Mouse (Mus musculus) hindbrain, embryonic 13.5 days (tissue): ENCODE results near the gene Spdef. TPM values are rescaled to one million over a fixed set of nuclear protein-coding genes. Genes with fewer than 3 reads are reported as not detected.

Experiments
- ATAC-seq: fragments of 200-750 bp; cut with Nextera tagmentation; 2 replicates; pipeline ENCODE4 v1.8.0; 2017; ENCODE audit warnings: moderate TSS enrichment; ENCODE audit not compliant: low FRiP score
- H3K27ac ChIP-seq: fragments of 300-500 bp; sonication (generic); 2 replicates; pipeline ENCODE4 v1.5.1; 2015; ENCODE audit warnings: inconsistent platforms, mild to moderate bottlenecking, moderate library complexity
- H3K27me3 ChIP-seq: fragments of 300-500 bp; sonication (generic); 2 replicates; pipeline ENCODE4 v1.6.1; 2015; ENCODE audit warnings: mild to moderate bottlenecking, inconsistent platforms
- H3K36me3 ChIP-seq: fragments of 300-500 bp; sonication (generic); 2 replicates; pipeline ENCODE4 v1.6.1; 2015; ENCODE audit warnings: mild to moderate bottlenecking, inconsistent platforms
- H3K4me1 ChIP-seq: fragments of 300-500 bp; sonication (generic); replicated peaks from 2 replicates; pipeline ENCODE4 v1.6.1; 2015; ENCODE audit warnings: inconsistent platforms
- H3K4me2 ChIP-seq: fragments of 300-500 bp; sonication (generic); 2 replicates; pipeline ENCODE4 v1.6.1; 2015; ENCODE audit warnings: inconsistent platforms, mild to moderate bottlenecking, moderate library complexity
- H3K4me3 ChIP-seq: fragments of 300-500 bp; sonication (generic); 2 replicates; pipeline ENCODE4 v1.5.1; 2015; ENCODE audit warnings: mild to moderate bottlenecking, inconsistent platforms
- H3K9ac ChIP-seq: fragments of 300-500 bp; sonication (generic); 2 replicates; pipeline ENCODE4 v1.6.1; 2015; ENCODE audit warnings: mild to moderate bottlenecking, inconsistent platforms
- H3K9me3 ChIP-seq: fragments of 300-500 bp; sonication (generic); 2 replicates; pipeline ENCODE4 v1.6.1; 2016; ENCODE audit warnings: inconsistent platforms
- WGBS: fragments of 180-500 bp; shearing (Covaris S2); methylation state at CpG from one replicate; pipeline ENCODE4 v1.1.7; 2015; 5-methylcytosine and 5-hydroxymethylcytosine counted together
- polyA plus RNA-seq: library from polyadenylated mRNA; unstranded; fragments of >200 nt; fragmentation: Nextera tagmentation; extraction: Ambion mirVana; gene quantifications from 2 replicates; pipeline ENCODE4 v1.2.1, GENCODE M21; 2015

Gene Spdef
- 0.60 TPM in 2 replicates for polyA plus RNA-seq

GRCm38 (mm10) chr17:27728770-27729169, at the start of gene Spdef:
Spdef (minus strand) TSS chr17:27728955.
- H3K36me3 ChIP-seq = no peaks in the 10 kb centered on the region
- no peak within 1 kb of the TSS for H3K4me2 ChIP-seq
- H3K27me3 ChIP-seq = no peaks in the 10 kb centered on the region
- 86% methylated on average over 10 of the region's 10 CpGs for WGBS
- no peak within 1 kb of the TSS for H3K27ac ChIP-seq
- H3K9me3 ChIP-seq = no peaks in the 10 kb centered on the region
- H3K4me1 ChIP-seq = peaks cover 13% of the 10 kb centered on the region
- no peak within 1 kb of the TSS for H3K9ac ChIP-seq
- H3K4me3 ChIP-seq = no peak within 1 kb of the TSS
- no peak for ATAC-seq

GRCm38 (mm10) chr17:27777823-27778222, 49.1 kb upstream of the Spdef start:
- Histone ChIP-seq H3K9me3 (no peaks in the 10 kb centered on the region), H3K36me3 (peaks cover 25% of the 10 kb centered on the region), H3K4me2 (no peak overlapping the region), H3K4me3 (no peak overlapping the region), H3K27ac (no peak overlapping the region), H3K4me1 (no peaks in the 10 kb centered on the region), H3K27me3 (no peaks in the 10 kb centered on the region), H3K9ac (no peak overlapping the region)
- no peak for ATAC-seq
- 87% methylated on average over 5 of the region's 6 CpGs for WGBS

DNA sequence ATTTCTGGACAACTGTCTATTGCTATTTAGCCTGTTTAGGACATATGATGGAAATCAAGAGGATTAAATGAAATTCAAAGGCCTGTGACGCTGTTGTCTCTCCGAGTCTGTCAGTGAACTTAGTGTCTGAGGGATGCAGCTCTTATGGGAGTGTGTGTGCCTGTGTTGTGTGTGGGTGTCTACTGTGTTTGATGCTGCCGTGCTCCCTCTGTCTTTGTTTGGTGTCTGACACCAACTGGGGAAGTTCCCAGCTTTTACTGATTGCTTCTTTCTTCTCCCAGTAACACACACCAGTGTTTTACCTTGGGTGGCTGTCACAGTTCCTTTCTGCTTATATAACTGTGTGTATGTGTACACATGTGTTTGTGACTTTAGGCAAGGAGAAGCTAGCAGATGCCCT, 45.4 kb upstream of the Spdef start:
- no peaks in the 10 kb centered on the region for H3K4me1 ChIP-seq
- H3K4me2 ChIP-seq = no peak overlapping the region
- no peaks in the 10 kb centered on the region for H3K27me3 ChIP-seq
- 87% methylated on average over 3 of the region's 3 CpGs for WGBS
- 0 out of 2 replicates have a peak overlapping the region, but pooled peaks have one; percentile 3 for H3K9ac ChIP-seq
- no peaks in the 10 kb centered on the region for H3K9me3 ChIP-seq
- no peak for ATAC-seq
- peaks cover 19% of the 10 kb centered on the region for H3K36me3 ChIP-seq
- no peak overlapping the region for H3K4me3 ChIP-seq
- H3K27ac ChIP-seq = no peak overlapping the region

- H3K27ac ChIP-seq = no peak overlapping the region
- WGBS = 89% methylated on average over 6 of the region's 6 CpGs
- H3K4me2 ChIP-seq = no peak overlapping the region
- no peak overlapping the region for H3K9ac ChIP-seq
- no peak overlapping the region for H3K4me3 ChIP-seq
- no peak for ATAC-seq
- H3K27me3 ChIP-seq = no peaks in the 10 kb centered on the region
- H3K36me3 ChIP-seq = peaks cover 25% of the 10 kb centered on the region
- H3K4me1 ChIP-seq = peaks cover 5% of the 10 kb centered on the region
- no peaks in the 10 kb centered on the region for H3K9me3 ChIP-seq
These were observed 42.9 kb upstream of the Spdef start for GRCm38 (mm10) chr17:27771616-27772015.

DNA sequence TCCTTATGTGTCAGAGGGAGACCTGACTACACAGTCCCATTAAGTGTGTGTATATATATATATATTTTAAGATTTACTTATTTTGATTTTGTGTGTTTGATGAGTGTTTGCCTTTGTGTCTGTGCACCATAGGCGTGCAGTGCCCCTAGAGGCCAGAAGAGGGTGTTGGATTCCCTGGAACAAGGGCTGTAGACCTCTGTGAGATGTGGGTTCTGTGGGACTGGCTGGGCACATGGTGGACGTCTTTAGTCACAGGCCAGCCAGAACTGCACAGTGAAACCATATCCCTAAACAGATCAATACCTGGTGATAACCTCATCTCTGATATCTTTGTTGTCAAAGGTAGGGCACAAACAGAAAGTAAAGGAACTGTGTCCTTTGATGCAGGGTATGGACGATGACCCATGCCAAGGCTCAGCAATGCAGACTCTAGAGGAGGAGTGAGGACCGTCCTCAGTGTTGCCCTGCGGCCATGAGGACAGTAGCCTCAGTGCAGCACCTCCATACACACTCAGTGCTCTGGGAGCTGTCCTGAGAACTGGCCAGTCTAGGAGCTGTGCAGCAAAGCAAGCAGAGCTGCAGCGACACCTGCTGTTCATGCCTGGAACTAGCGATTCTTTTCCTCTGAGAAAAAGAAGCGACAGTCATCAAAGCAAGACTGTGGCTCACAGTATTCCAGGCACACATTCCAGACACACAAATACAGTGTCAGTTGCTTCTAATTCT, 40.2 kb upstream of the Spdef start:
- Histone ChIP-seq H3K27me3 (no peaks in the 10 kb centered on the region), H3K4me3 (no peak overlapping the region), H3K4me2 (no peak overlapping the region), H3K4me1 (peaks cover 5% of the 10 kb centered on the region), H3K36me3 (peaks cover 37% of the 10 kb centered on the region), H3K27ac (no peak overlapping the region), H3K9me3 (no peaks in the 10 kb centered on the region), H3K9ac (no peak overlapping the region)
- WGBS = 68% methylated on average over 8 of the region's 8 CpGs
- peak; percentile 80 for ATAC-seq

DNA sequence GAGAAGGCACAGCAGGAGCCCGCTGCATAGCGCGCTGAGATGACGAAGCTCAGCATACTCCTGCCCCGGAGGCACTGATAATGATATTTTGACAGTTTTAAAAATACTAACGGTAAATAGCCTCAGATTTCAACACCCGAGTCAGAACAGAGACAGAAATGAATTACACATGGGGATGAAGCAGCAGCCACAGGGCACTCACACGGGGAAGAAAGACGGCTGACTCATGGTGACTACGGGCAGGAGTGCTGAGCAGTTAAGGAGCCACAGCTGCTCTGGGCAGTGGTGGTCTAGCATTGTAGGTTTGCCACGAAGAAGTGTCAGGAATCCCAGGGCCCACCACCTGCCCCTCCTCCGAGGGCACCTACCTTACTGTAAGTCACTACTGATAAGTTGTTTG, 38.8 kb upstream of the Spdef start:
- Histone ChIP-seq H3K9me3 (no peaks in the 10 kb centered on the region), H3K36me3 (peaks cover 36% of the 10 kb centered on the region), H3K4me2 (no peak overlapping the region), H3K4me3 (no peak overlapping the region), H3K27me3 (no peaks in the 10 kb centered on the region), H3K27ac (no peak overlapping the region), H3K9ac (no peak overlapping the region), H3K4me1 (peaks cover 5% of the 10 kb centered on the region)
- WGBS = 80% methylated on average over 12 of the region's 12 CpGs
- ATAC-seq = no peak

GRCm38 (mm10) chr17:27767120-27767519, 38.4 kb upstream of the Spdef start:
- no peaks in the 10 kb centered on the region for H3K27me3 ChIP-seq
- H3K9ac ChIP-seq = no peak overlapping the region
- H3K36me3 ChIP-seq = peaks cover 33% of the 10 kb centered on the region
- no peak overlapping the region for H3K4me3 ChIP-seq
- ATAC-seq = no peak
- H3K4me2 ChIP-seq = no peak overlapping the region
- 84% methylated on average over 5 of the region's 5 CpGs for WGBS
- peaks cover 5% of the 10 kb centered on the region for H3K4me1 ChIP-seq
- H3K9me3 ChIP-seq = no peaks in the 10 kb centered on the region
- 0 out of 2 replicates have a peak overlapping the region, but pooled peaks have one; percentile 2 for H3K27ac ChIP-seq

DNA sequence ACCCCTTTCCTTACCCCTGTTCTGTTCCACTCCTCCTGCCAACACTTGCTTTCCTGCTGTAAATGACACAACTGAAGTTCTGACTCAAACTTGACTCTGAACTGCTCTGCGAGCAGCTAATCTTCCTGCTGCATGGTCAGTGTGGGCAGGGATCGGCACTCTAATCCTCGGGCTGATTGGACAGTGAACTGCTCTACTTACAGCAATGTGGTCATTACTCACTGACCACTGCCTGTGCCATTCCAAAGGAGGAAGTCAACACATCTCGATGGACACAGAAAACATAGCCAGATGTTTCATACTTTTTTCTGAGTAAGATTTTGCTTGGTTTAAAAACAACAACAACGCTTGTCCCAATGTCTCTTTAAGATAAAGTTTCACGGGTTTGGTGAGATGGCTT, 36.3 kb upstream of the Spdef start:
- Histone ChIP-seq H3K4me2 (no peak overlapping the region), H3K4me1 (peaks cover 18% of the 10 kb centered on the region), H3K36me3 (peaks cover 31% of the 10 kb centered on the region), H3K27ac (no peak overlapping the region), H3K9ac (no peak overlapping the region), H3K4me3 (no peak overlapping the region), H3K9me3 (no peaks in the 10 kb centered on the region), H3K27me3 (no peaks in the 10 kb centered on the region)
- WGBS = 98% methylated on average over 6 of the region's 6 CpGs
- ATAC-seq = no peak

DNA sequence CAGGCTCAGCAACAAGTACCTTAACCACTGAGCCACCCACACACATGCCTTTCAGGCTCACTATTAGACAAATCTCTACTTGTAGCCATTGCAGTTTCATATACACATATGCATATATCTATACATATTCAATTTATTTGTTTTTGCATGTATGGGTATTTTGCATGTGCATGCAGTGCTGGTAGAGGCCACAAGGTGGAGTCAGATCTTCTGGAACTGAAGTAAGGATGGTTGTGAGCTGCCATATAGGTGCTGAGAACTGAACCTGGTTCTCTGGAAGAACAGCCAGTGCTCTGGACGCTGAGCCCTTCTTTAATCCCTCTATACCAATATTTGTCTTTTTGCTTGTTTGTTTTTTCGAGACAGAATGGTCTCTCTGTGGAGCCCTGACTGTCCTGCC, 35.7 kb upstream of the Spdef start:
- no peaks in the 10 kb centered on the region for H3K27me3 ChIP-seq
- 97% methylated on average over 2 of the region's 2 CpGs for WGBS

GRCm38 (mm10) chr17:27762884-27763283, 34.1 kb upstream of the Spdef start:
- 95% methylated on average over 11 of the region's 11 CpGs for WGBS
- H3K9ac ChIP-seq = no peak overlapping the region
- peaks cover 31% of the 10 kb centered on the region for H3K36me3 ChIP-seq
- H3K9me3 ChIP-seq = no peaks in the 10 kb centered on the region
- H3K4me3 ChIP-seq = no peak overlapping the region
- no peaks in the 10 kb centered on the region for H3K27me3 ChIP-seq
- no peak overlapping the region for H3K4me2 ChIP-seq
- ATAC-seq = no peak
- H3K27ac ChIP-seq = no peak overlapping the region
- peaks cover 32% of the 10 kb centered on the region for H3K4me1 ChIP-seq

More for the DNA sequence above, 35.7 kb upstream of the Spdef start:
- Histone ChIP-seq H3K4me1 (peaks cover 24% of the 10 kb centered on the region), H3K4me3 (no peak overlapping the region), H3K36me3 (peaks cover 31% of the 10 kb centered on the region), H3K9ac (no peak overlapping the region), H3K9me3 (no peaks in the 10 kb centered on the region), H3K27ac (no peak overlapping the region), H3K4me2 (no peak overlapping the region)
- ATAC-seq = no peak

DNA sequence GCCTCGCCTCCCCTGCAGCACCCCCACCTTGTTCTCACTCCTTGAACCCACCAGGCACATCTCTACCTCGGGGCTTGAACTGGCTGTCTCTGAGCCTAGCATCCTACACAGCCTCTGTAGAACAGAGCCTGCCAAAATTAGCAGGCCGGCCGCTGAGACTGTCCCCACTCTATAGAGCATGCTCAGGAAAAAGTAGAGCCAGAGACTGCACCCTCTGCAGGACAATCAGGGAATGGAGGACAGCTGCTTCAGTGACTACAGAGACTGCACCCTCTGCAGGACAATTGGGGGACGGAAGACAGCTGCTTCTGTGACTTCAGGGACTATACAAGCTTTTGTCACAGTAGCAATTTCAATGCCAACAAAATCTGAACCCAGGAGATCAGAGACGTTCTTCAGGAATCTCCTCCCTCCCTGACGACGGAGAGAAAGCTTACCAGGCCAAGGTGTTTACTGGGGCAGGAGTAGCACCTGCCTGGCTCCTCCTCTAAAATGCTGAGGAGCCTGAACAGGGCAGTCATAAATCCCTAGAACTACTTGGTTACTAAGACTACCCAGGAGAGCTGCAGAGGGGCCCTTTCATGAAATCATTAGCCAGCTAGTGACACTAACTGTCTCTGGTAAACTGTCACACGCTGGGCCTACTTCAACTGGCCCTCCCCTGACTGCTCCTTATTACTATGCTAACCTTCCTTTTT, 33.0 kb upstream of the Spdef start:
- peaks cover 26% of the 10 kb centered on the region for H3K36me3 ChIP-seq
- peak; percentile 73 for ATAC-seq
- peak overlapping the region; percentile 9; the same call in 1 of the 2 replicates for H3K27ac ChIP-seq
- no peak overlapping the region for H3K4me2 ChIP-seq
- no peak overlapping the region for H3K4me3 ChIP-seq
- H3K9me3 ChIP-seq = no peaks in the 10 kb centered on the region
- no peaks in the 10 kb centered on the region for H3K27me3 ChIP-seq
- 0 out of 2 replicates have a peak overlapping the region, but pooled peaks have one; percentile 46 for H3K9ac ChIP-seq
- WGBS = 29% methylated on average over 9 of the region's 9 CpGs
- peaks cover 32% of the 10 kb centered on the region for H3K4me1 ChIP-seq

DNA sequence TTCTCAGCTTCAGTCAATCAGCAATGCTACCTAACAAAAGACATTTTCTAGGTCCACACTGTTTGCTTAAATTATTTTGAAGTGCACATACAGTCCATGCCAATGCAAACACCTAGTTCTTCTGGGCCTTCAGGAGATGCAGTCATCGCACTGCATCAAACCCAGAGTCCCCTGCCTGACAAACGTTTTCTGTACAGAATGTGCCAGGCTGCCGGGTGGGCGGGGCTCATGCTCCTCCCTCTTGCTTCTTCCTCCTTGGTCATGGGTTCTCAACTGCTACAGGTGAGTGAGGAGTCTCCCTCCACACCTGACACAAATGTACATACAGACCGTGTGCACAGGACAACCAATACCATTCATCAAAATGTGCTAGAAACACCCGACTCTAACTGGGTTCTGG, 31.4 kb upstream of the Spdef start:
- WGBS = 86% methylated on average over 6 of the region's 6 CpGs
- Histone ChIP-seq H3K4me1 (peaks cover 41% of the 10 kb centered on the region), H3K4me3 (no peak overlapping the region), H3K9ac (0 out of 2 replicates have a peak overlapping the region, but pooled peaks have one; percentile 49), H3K4me2 (no peak overlapping the region), H3K9me3 (no peaks in the 10 kb centered on the region), H3K36me3 (peaks cover 10% of the 10 kb centered on the region), H3K27ac (peak overlapping the region; percentile 73; the same call in 1 of the 2 replicates), H3K27me3 (no peaks in the 10 kb centered on the region)
- ATAC-seq = no peak
